ENCODE assay signal across 8 mouse cellular contexts in genomic region chr12:108363796-108364195, GRCm38 (mm10). TPM values are rescaled to one million over a fixed set of nuclear protein-coding genes. Genes with fewer than 3 reads are reported as not detected.
DNase-seq lines count a peak whose midpoint lies in the region; ATAC-seq and TF ChIP-seq lines count a peak whose summit lies in the region.

No protein-coding gene starts in this region.

- H3K36me3 ChIP-seq in heart, embryonic 11.5 days (ENCODE audit: control insufficient read depth, insufficient read depth, low read length): no peaks in the 10 kb centered on the region
- H3K36me3 ChIP-seq in midbrain, embryonic 10.5 days: no peaks in the 10 kb centered on the region
- H3K36me3 ChIP-seq in small intestine, adult 2 months (ENCODE audit: control insufficient read depth, insufficient read depth, low read length): no peaks in the 10 kb centered on the region

- H3K4me2 ChIP-seq in heart, embryonic 11.5 days: no peak overlapping the region

- intact Hi-C loops in left cerebral cortex, adult 2 months (cut with DNase I): loop anchor here (1.0 to 2.0 kb wide), 2 partner anchors 60 to 131 kb away; no protein-coding TSS in a partner anchor

- no peaks in the 10 kb centered on the region for H3K27me3 ChIP-seq in heart, embryonic 11.5 days (ENCODE audit: control insufficient read depth, insufficient read depth, low read length)
- H3K27me3 ChIP-seq in midbrain, embryonic 10.5 days (ENCODE audit: low read depth, poor library complexity, severe bottlenecking): peaks cover 3% of the 10 kb centered on the region; the same call in 1 of the 2 replicates
- H3K27me3 ChIP-seq in small intestine, adult 2 months (ENCODE audit: control insufficient read depth, insufficient read depth, low read length): no peaks in the 10 kb centered on the region

- peak; percentile 96 for TF ChIP-seq CTCF in left cerebral cortex, adult 2 months (IDR thresholded peaks at IDR 0.05)
- peak; percentile 76; the same call in 1 of the 2 replicates for TF ChIP-seq CTCF in small intestine, adult 2 months (IDR thresholded peaks at IDR 0.05; ENCODE audit: extremely low read depth, insufficient read length, insufficient replicate concordance, low read depth, low read length)

- H3K4me3 ChIP-seq in heart, embryonic 11.5 days (ENCODE audit: low read depth, low read length): no peak overlapping the region
- no peak overlapping the region for H3K4me3 ChIP-seq in left cerebral cortex, adult 2 months
- H3K4me3 ChIP-seq in midbrain, embryonic 10.5 days: no peak overlapping the region
- H3K4me3 ChIP-seq in small intestine, adult 2 months (ENCODE audit: low read depth, low read length): no peak overlapping the region

- TF ChIP-seq POLR2A in small intestine, adult 2 months (IDR thresholded peaks at IDR 0.05; ENCODE audit: low read depth, low read length): no peak

- H3K9me3 ChIP-seq in heart, embryonic 11.5 days (replicated peaks; ENCODE audit: control insufficient read depth, low read length): no peaks in the 10 kb centered on the region
- no peaks in the 10 kb centered on the region for H3K9me3 ChIP-seq in midbrain, embryonic 10.5 days (replicated peaks)

- H3K4me1 ChIP-seq in heart, embryonic 11.5 days (ENCODE audit: control insufficient read depth, insufficient read depth, low read length): no peaks in the 10 kb centered on the region
- H3K4me1 ChIP-seq in midbrain, embryonic 10.5 days: peaks cover 27% of the 10 kb centered on the region
- H3K4me1 ChIP-seq in small intestine, adult 2 months (ENCODE audit: control insufficient read depth, insufficient read depth, insufficient read length, low read length): peaks cover 14% of the 10 kb centered on the region

- ATAC-seq in heart, embryonic 11.5 days (replicated peaks; ENCODE audit: insufficient number of reproducible peaks, low FRiP score, low TSS enrichment): no peak

- no peak overlapping the region for H3K9ac ChIP-seq in heart, embryonic 11.5 days (ENCODE audit: low read depth, low read length)

- peak; percentile 96 for DNase-seq in heart, adult 11 months
- DNase-seq in embryo, embryonic 10 days (ENCODE audit: low spot score): peak; percentile 87
- DNase-seq in gastrocnemius, postnatal 10 days: peak; percentile 84
- DNase-seq in induced T-regulatory cell, adult 2 months (ENCODE audit: low read depth): peak; percentile 57
- peak; percentile 83 to 88 for DNase-seq in left cerebral cortex, adult 2 months (ENCODE audit: extremely low spot score in 1 of 2, low spot score in 2 of 2)
- peak; percentile 83 for DNase-seq in midbrain, embryonic 10.5 days (ENCODE audit: low spot score)

- no peak overlapping the region for H3K27ac ChIP-seq in heart, embryonic 11.5 days (ENCODE audit: low read depth, low read length)
- H3K27ac ChIP-seq in left cerebral cortex, adult 2 months: no peak overlapping the region
- 0 out of 2 replicates have a peak overlapping the region, but pooled peaks have one; percentile 50 for H3K27ac ChIP-seq in midbrain, embryonic 10.5 days (replicated peaks)
- no peak overlapping the region for H3K27ac ChIP-seq in small intestine, adult 2 months (ENCODE audit: insufficient read depth, low read depth, low read length)

- 6% methylated on average over 5 of the region's 5 CpGs for WGBS in heart, embryonic 11.5 days (ENCODE audit: insufficient replicate concordance)
- 4% methylated on average over 5 of the region's 5 CpGs for WGBS in midbrain, embryonic 10.5 days
- 5% methylated on average over 5 of the region's 5 CpGs for WGBS in small intestine, adult 2 months

RNA-seq across cellular contexts. Expression of gene Eml1, which starts 7.0 kb away (rescaled TPM):
- 48.3 and 48.7 TPM in 2 replicates for polyA plus RNA-seq in heart, embryonic 11.5 days (2014; fragmentation: Nextera tagmentation; extraction: Ambion mirVana)
- total RNA-seq in gastrocnemius, postnatal 10 days (2021): 100 to 1,000 TPM; 127 to 132 TPM
- total RNA-seq in left cerebral cortex, adult 2 months (2021): 10 to 100 TPM; 65.7 to 68.2 TPM
- 121 and 123 TPM in 2 replicates for polyA plus RNA-seq in midbrain, embryonic 10.5 days (2016; fragmentation: Nextera tagmentation; extraction: Ambion mirVana)
- 10.1 and 19.8 TPM in 2 replicates for polyA plus RNA-seq in small intestine, adult 2 months (2012; rRNA removed)

RNA-seq across cellular contexts. Expression of gene Cyp46a1, which starts 29.6 kb away (rescaled TPM):
- 4.3 and 5.5 TPM in 2 replicates for polyA plus RNA-seq in heart, embryonic 11.5 days (2014; fragmentation: Nextera tagmentation; extraction: Ambion mirVana)
- 1 to 10 TPM; 1.1 to 1.5 TPM for total RNA-seq in gastrocnemius, postnatal 10 days (2021)
- 100 to 1,000 TPM; 270 to 290 TPM for total RNA-seq in left cerebral cortex, adult 2 months (2021)
- 17.5 and 19.4 TPM in 2 replicates for polyA plus RNA-seq in midbrain, embryonic 10.5 days (2016; fragmentation: Nextera tagmentation; extraction: Ambion mirVana)
- 0.51 and 1.2 TPM in 2 replicates for polyA plus RNA-seq in small intestine, adult 2 months (2012; rRNA removed)

RNA-seq across cellular contexts. Expression of gene Hhipl1, which starts 57.7 kb away (rescaled TPM):
- polyA plus RNA-seq in heart, embryonic 11.5 days (2014; fragmentation: Nextera tagmentation; extraction: Ambion mirVana): 0.28 and 0.29 TPM in 2 replicates
- under 1 TPM; 0.38 to 0.54 TPM for total RNA-seq in gastrocnemius, postnatal 10 days (2021)
- total RNA-seq in left cerebral cortex, adult 2 months (2021): 1 to 10 TPM; 7.1 to 7.4 TPM
- polyA plus RNA-seq in midbrain, embryonic 10.5 days (2016; fragmentation: Nextera tagmentation; extraction: Ambion mirVana): 3.7 and 5.1 TPM in 2 replicates
- 0.76 and 1.1 TPM in 2 replicates for polyA plus RNA-seq in small intestine, adult 2 months (2012; rRNA removed)
